Mouse (Mus musculus) hematopoietic multipotent progenitor cell, adult 10-12 weeks (in vitro differentiated cells): ENCODE data around the gene Errfi1. TPM values are rescaled to one million over a fixed set of nuclear protein-coding genes. Genes with fewer than 3 reads are reported as not detected.

ENCODE experiments used
- polyA plus RNA-seq: library from polyadenylated mRNA; stranded (reverse); fragments of >175 nt; gene quantifications from 2 replicates; pipeline ENCODE4 v1.2.3, GENCODE M21; 2012; ENCODE audit warnings: low replicate concordance

Gene Errfi1
- 1.9 and 4.7 TPM in 2 replicates for polyA plus RNA-seq

GRCm38 (mm10) chr4:150853680-150854461, at the start of gene Errfi1:
TSS of gene Errfi1 (plus strand) at chr4:150853919.

DNA sequence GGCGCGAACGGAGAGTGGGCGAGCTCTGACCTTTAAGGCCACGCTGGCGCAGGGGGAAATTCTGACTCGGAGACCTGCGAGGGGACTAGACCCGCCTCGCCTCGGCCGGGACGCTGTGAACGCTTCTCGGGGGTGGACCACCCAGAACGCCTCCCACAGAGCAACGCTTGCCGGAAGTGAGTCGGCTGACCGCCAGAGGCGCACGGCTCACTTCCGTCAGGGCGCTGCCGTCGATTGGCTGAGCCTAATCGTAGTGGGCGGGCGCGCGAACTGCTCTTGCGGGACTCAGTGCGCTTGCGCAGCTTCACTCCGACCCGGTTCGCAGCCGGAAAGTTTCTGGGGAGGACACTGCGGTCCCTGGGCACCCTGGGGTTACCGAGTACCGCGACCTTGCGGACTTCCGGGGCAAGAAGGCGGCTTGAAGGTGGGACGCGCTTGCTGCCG, 60.6 kb downstream of the Errfi1 start, which contains the start of the genes Park7 and Tnfrsf9:
Park7 (minus strand) TSS at position 148 of the 444 bp plus-strand sequence.
Tnfrsf9 (plus strand) TSS at position 273 of the 444 bp plus-strand sequence.

Other genes with a start within 250 kb of the Errfi1 start
- not detected in 2 replicates for gene Slc45a1, start 201.7 kb upstream of the Errfi1 start, polyA plus RNA-seq
- gene Park7, start 60.5 kb downstream of the Errfi1 start, polyA plus RNA-seq = 49.7 and 129 TPM in 2 replicates
- 1.9 and 2.9 TPM in 2 replicates for gene Tnfrsf9, start 60.6 kb downstream of the Errfi1 start, polyA plus RNA-seq
- not detected in 2 replicates for gene Uts2, start 143.2 kb downstream of the Errfi1 start, polyA plus RNA-seq
- gene Per3, start 190.7 kb downstream of the Errfi1 start, polyA plus RNA-seq = 3.8 and 9.3 TPM in 2 replicates
- 1.4 and 5.6 TPM in 2 replicates for gene Vamp3, start 204.0 kb downstream of the Errfi1 start, polyA plus RNA-seq
- gene Gm13090, start 235.7 kb downstream of the Errfi1 start, polyA plus RNA-seq = not detected in 2 replicates